Mouse (Mus musculus): ENCODE measurements around the gene L3hypdh. TPM values are rescaled to one million over a fixed set of nuclear protein-coding genes. Genes with fewer than 3 reads are reported as not detected.

Gene L3hypdh
- polyA plus RNA-seq, 1 experiment from 2014 or later: 17.1 TPM

DNA sequence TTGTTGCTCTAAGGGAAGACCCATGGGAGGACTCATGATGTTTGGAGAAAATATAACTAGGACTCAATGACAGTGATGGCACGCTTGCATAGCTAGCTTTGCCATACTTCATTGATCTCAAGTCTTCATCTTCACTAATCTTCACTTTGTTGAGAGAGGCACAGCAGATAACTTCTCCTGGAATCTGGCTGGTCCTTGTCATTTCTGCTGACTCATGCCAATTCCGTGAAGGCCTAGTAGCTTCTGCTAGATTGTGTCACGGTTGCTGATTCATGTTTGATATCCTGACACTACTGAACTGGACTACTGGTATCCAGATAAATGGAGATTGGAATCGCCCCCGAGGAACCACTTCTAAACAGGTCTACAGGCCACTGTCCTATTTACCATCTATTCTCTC is 61.7 kb downstream of the L3hypdh start:
- ATAC-seq (replicated peaks; ENCODE audit: insufficient number of reproducible peaks, low FRiP score, low TSS enrichment): no peak
- no peak overlapping the region for H3K4me2 ChIP-seq
- H3K9ac ChIP-seq (ENCODE audit: low read depth, low read length): no peak overlapping the region
- H3K4me1 ChIP-seq (ENCODE audit: control insufficient read depth, insufficient read depth, low read length): peaks cover 17% of the 10 kb centered on the region
- H3K4me3 ChIP-seq (ENCODE audit: low read depth, low read length): no peak overlapping the region
- WGBS (ENCODE audit: insufficient replicate concordance): 91% methylated on average over 5 of the region's 5 CpGs
- H3K27me3 ChIP-seq (ENCODE audit: control insufficient read depth, insufficient read depth, low read length): no peaks in the 10 kb centered on the region
- H3K36me3 ChIP-seq (ENCODE audit: control insufficient read depth, insufficient read depth, low read length): no peaks in the 10 kb centered on the region
- no peak overlapping the region for H3K27ac ChIP-seq (ENCODE audit: low read depth, low read length)
- H3K9me3 ChIP-seq (replicated peaks; ENCODE audit: control insufficient read depth, low read length): no peaks in the 10 kb centered on the region

Small RNAs within 50 kb of the gene (microRNA-seq; reads per million reads assigned to microRNA genes)
- gene Gm24466 (ENCODE audit: borderline number of aligned reads): not detected

Other genes with a start within 250 kb of the L3hypdh start
- gene Gpr135, start 14.3 kb downstream of the L3hypdh start, polyA plus RNA-seq (2014; fragmentation: Nextera tagmentation; extraction: Ambion mirVana): 0.34 and 0.62 TPM in 2 replicates
- gene Jkamp, start 150 bp upstream of the L3hypdh start, polyA plus RNA-seq (2014; fragmentation: Nextera tagmentation; extraction: Ambion mirVana): 54.7 and 62.3 TPM in 2 replicates
- not detected in 2 replicates for gene Ccdc175, start 99.6 kb upstream of the L3hypdh start, polyA plus RNA-seq (2014; fragmentation: Nextera tagmentation; extraction: Ambion mirVana)